Mouse (Mus musculus): ENCODE results near the gene Nosip. TPM values are rescaled to one million over a fixed set of nuclear protein-coding genes. Genes with fewer than 3 reads are reported as not detected.

Gene Nosip
- polyA plus RNA-seq (2014; fragmentation: Nextera tagmentation; extraction: Ambion mirVana) = 58.9 and 63.6 TPM in 2 replicates

DNA sequence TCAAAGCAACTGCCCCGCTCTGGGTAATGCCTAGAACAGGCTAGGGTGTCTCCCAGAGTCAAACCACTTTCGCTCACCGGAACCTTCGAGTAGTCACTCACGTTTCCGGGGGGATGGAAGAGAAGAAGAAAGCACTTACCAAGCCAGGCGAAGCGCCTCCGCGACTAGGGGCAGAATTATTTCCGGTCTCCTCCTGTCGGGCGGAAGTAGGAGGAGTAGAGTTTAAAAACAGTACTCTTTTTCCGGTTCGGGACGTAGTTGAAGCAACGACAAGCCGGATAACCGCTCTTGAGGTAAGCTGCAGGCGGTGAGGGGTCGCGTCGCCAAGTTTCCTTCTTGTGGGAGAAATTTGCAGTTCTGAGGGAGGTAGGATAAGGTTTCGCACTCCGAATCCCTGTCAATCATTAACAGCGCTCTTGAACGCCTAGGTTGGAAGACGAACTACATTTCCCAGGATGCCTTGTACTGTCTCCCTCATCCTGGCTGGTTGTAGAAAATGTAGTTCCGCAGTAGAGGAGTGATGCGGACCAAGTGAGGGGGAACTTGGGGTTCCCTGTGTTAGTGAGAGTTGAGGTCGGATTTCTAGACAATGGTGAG is at the start of gene Nosip, which contains the start of gene Prrg2:
Gene Nosip, plus strand, starts transcription at position 191 of the 597 bp plus-strand sequence.
Gene Prrg2, minus strand, starts transcription at position 439 of the 597 bp plus-strand sequence.
- Histone ChIP-seq H3K9ac (replicated peaks; ENCODE audit: low read depth, low read length) (peak within 1 kb of the TSS; percentile 42), H3K27ac (ENCODE audit: low read length) (peak within 1 kb of the TSS; percentile 89), H3K27me3 (ENCODE audit: control insufficient read depth, insufficient read depth, low read length) (no peaks in the 10 kb centered on the region), H3K9me3 (ENCODE audit: control insufficient read depth, low read depth, low read length) (no peaks in the 10 kb centered on the region), H3K4me1 (ENCODE audit: control insufficient read depth, insufficient read depth, low read length) (peaks cover 9% of the 10 kb centered on the region), H3K4me3 (ENCODE audit: low read depth, low read length) (peak within 1 kb of the TSS; percentile 69), H3K36me3 (ENCODE audit: control insufficient read depth, insufficient read depth, low read length) (no peaks in the 10 kb centered on the region), H3K4me2 (replicated peaks; ENCODE audit: low read depth, low read length) (peak within 1 kb of the TSS; percentile 64)
- under 1% methylated on average over 31 of the region's 31 CpGs for WGBS
- ATAC-seq (ENCODE audit: insufficient number of reproducible peaks, insufficient read depth, low FRiP score, low read depth) = peak; percentile 88

DNA sequence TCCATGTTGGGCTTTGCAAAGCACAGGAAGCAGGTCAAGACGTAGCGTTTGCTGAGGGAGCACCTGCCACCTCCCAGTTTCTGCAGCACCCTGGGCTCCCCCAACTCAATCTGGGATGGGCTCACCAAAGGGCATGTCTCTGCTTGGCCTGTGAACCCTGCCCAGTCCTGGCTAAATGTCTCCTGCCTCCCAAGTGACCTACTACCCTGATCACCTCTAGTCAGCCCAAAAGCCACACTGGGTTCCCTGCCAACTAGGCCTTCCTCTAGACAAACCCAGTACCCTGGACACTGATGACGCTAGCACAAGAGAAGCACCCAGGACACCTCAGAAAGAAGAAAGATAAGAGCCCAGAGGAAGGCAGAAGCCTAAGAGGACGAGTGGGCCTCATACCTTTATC is 49.4 kb upstream of the Nosip start:
- H3K36me3 ChIP-seq (ENCODE audit: control insufficient read depth, insufficient read depth, low read length) = peaks cover 57% of the 10 kb centered on the region
- no peak overlapping the region for H3K9ac ChIP-seq (replicated peaks; ENCODE audit: low read depth, low read length)
- no peak overlapping the region for H3K27ac ChIP-seq (ENCODE audit: low read length)
- H3K9me3 ChIP-seq (ENCODE audit: control insufficient read depth, low read depth, low read length) = no peaks in the 10 kb centered on the region
- H3K27me3 ChIP-seq (ENCODE audit: control insufficient read depth, insufficient read depth, low read length) = no peaks in the 10 kb centered on the region
- no peak overlapping the region for H3K4me2 ChIP-seq (replicated peaks; ENCODE audit: low read depth, low read length)
- 83% methylated on average over 4 of the region's 4 CpGs for WGBS
- no peak overlapping the region for H3K4me3 ChIP-seq (ENCODE audit: low read depth, low read length)
- peaks cover 11% of the 10 kb centered on the region; the same call in 1 of the 2 replicates for H3K4me1 ChIP-seq (ENCODE audit: control insufficient read depth, insufficient read depth, low read length)
- no peak for ATAC-seq (ENCODE audit: insufficient number of reproducible peaks, insufficient read depth, low FRiP score, low read depth)

DNA sequence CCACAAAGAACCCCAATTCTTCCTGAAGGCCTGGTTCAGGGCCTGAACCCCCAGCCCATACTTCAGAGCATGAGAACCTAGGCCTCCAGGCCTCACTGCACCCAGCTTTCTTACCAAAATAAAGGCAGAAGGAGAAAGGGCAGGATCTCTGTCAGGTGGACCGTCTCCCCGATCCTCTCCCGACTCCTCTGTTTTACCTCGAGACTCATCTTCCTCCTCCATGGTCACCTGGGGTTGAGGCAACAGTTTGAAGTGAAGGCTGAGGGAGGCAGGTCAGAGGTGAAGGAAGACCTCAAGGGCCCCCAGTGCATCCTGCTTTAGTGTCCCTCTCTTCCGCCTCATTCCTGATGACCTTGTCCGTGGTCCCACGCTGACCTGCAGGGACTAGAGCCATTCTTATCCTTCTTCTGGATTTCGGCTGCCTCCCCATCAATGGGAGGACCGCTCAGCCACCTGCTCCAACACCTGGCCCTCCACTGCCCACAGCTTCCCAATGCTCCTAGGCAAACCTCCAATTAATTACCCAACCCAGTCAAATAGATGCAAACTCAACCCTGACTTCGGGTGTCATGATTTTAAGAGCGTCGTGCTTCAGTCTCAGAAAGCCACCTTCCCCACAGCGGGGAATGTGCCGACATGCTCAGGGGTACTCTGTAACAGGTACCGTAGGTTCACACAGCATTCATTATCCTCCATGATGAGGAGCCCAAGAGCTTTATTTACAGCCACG is 48.7 kb upstream of the Nosip start:
- Histone ChIP-seq H3K4me1 (ENCODE audit: control insufficient read depth, insufficient read depth, low read length) (peaks cover 11% of the 10 kb centered on the region; the same call in 1 of the 2 replicates), H3K4me2 (replicated peaks; ENCODE audit: low read depth, low read length) (no peak overlapping the region), H3K27me3 (ENCODE audit: control insufficient read depth, insufficient read depth, low read length) (no peaks in the 10 kb centered on the region), H3K9ac (replicated peaks; ENCODE audit: low read depth, low read length) (no peak overlapping the region), H3K36me3 (ENCODE audit: control insufficient read depth, insufficient read depth, low read length) (peaks cover 50% of the 10 kb centered on the region), H3K27ac (ENCODE audit: low read length) (no peak overlapping the region), H3K4me3 (ENCODE audit: low read depth, low read length) (no peak overlapping the region), H3K9me3 (ENCODE audit: control insufficient read depth, low read depth, low read length) (no peaks in the 10 kb centered on the region)
- 94% methylated on average over 16 of the region's 16 CpGs for WGBS
- no peak for ATAC-seq (ENCODE audit: insufficient number of reproducible peaks, insufficient read depth, low FRiP score, low read depth)

- no peak for ATAC-seq (ENCODE audit: insufficient number of reproducible peaks, insufficient read depth, low FRiP score, low read depth)
- 93% methylated on average over 3 of the region's 3 CpGs for WGBS
- Histone ChIP-seq H3K4me2 (replicated peaks; ENCODE audit: low read depth, low read length) (no peak overlapping the region), H3K27me3 (ENCODE audit: control insufficient read depth, insufficient read depth, low read length) (no peaks in the 10 kb centered on the region), H3K9ac (replicated peaks; ENCODE audit: low read depth, low read length) (no peak overlapping the region), H3K36me3 (ENCODE audit: control insufficient read depth, insufficient read depth, low read length) (peaks cover 45% of the 10 kb centered on the region), H3K4me1 (ENCODE audit: control insufficient read depth, insufficient read depth, low read length) (peaks cover 11% of the 10 kb centered on the region; the same call in 1 of the 2 replicates), H3K27ac (ENCODE audit: low read length) (no peak overlapping the region), H3K9me3 (ENCODE audit: control insufficient read depth, low read depth, low read length) (no peaks in the 10 kb centered on the region), H3K4me3 (ENCODE audit: low read depth, low read length) (no peak overlapping the region)
These were observed 48.2 kb upstream of the Nosip start for GRCm38 (mm10) chr7:45014096-45014451.

DNA sequence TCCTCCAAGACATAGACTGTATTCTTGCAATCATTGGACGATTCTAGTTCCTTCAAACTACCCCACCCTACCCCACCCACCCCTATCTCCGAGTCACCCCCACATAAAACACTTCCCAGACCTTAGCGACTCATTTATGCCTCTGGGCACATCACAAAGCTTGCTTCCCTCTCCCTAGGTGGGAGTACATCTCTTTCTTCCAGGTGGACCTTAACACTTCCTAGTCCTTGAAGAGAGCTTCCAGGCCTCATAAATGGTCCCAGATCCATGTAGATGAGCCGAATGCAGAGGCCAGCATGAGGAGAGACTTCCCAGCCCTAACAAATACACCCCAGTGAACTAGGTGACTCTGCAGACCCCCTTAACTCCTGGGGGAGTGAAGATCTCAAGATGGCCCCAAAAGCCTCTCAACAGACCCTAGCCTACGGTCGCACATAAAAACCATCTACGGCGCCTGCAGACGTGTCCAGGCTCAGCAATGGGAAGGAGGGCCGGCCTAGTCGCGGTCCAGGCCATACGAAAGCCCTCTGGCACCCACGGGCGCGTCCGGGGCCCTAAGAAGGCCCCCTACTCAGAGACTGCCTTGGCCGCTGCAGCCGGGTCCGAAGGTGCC is 46.8 kb upstream of the Nosip start:
- H3K9me3 ChIP-seq (ENCODE audit: control insufficient read depth, low read depth, low read length) = no peaks in the 10 kb centered on the region
- H3K27me3 ChIP-seq (ENCODE audit: control insufficient read depth, insufficient read depth, low read length) = no peaks in the 10 kb centered on the region
- H3K36me3 ChIP-seq (ENCODE audit: control insufficient read depth, insufficient read depth, low read length) = peaks cover 32% of the 10 kb centered on the region
- H3K9ac ChIP-seq (replicated peaks; ENCODE audit: low read depth, low read length) = peak overlapping the region; percentile 98
- H3K4me1 ChIP-seq (ENCODE audit: control insufficient read depth, insufficient read depth, low read length) = peaks cover 15% of the 10 kb centered on the region; the same call in 1 of the 2 replicates
- peak overlapping the region; percentile 97 for H3K4me3 ChIP-seq (ENCODE audit: low read depth, low read length)
- under 1% methylated on average over 20 of the region's 20 CpGs for WGBS
- ATAC-seq (ENCODE audit: insufficient number of reproducible peaks, insufficient read depth, low FRiP score, low read depth) = no peak
- H3K27ac ChIP-seq (ENCODE audit: low read length) = peak overlapping the region; percentile 79
- H3K4me2 ChIP-seq (replicated peaks; ENCODE audit: low read depth, low read length) = peak overlapping the region; percentile 78

GRCm38 (mm10) chr7:45015957-45016612 is 46.1 kb upstream of the Nosip start, which contains the start of gene Scaf1:
Scaf1 (minus strand) TSS chr7:45016363.
- Histone ChIP-seq H3K9ac (replicated peaks; ENCODE audit: low read depth, low read length) (peak within 1 kb of the TSS; percentile 98), H3K4me3 (ENCODE audit: low read depth, low read length) (peak within 1 kb of the TSS; percentile 97), H3K4me2 (replicated peaks; ENCODE audit: low read depth, low read length) (peak within 1 kb of the TSS; percentile 78), H3K9me3 (ENCODE audit: control insufficient read depth, low read depth, low read length) (no peaks in the 10 kb centered on the region), H3K36me3 (ENCODE audit: control insufficient read depth, insufficient read depth, low read length) (peaks cover 27% of the 10 kb centered on the region), H3K27ac (ENCODE audit: low read length) (peak within 1 kb of the TSS; percentile 99), H3K27me3 (ENCODE audit: control insufficient read depth, insufficient read depth, low read length) (no peaks in the 10 kb centered on the region), H3K4me1 (ENCODE audit: control insufficient read depth, insufficient read depth, low read length) (peaks cover 15% of the 10 kb centered on the region; the same call in 1 of the 2 replicates)
- WGBS = under 1% methylated on average over 69 of the region's 69 CpGs
- peak; percentile 88 for ATAC-seq (ENCODE audit: insufficient number of reproducible peaks, insufficient read depth, low FRiP score, low read depth)

- no peak for ATAC-seq (ENCODE audit: insufficient number of reproducible peaks, insufficient read depth, low FRiP score, low read depth)
- peak overlapping the region; percentile 43 for H3K9ac ChIP-seq (replicated peaks; ENCODE audit: low read depth, low read length)
- peak overlapping the region; percentile 97 for H3K4me3 ChIP-seq (ENCODE audit: low read depth, low read length)
- 1% methylated on average over 4 of the region's 4 CpGs for WGBS
- peaks cover 15% of the 10 kb centered on the region; the same call in 1 of the 2 replicates for H3K4me1 ChIP-seq (ENCODE audit: control insufficient read depth, insufficient read depth, low read length)
- peaks cover 21% of the 10 kb centered on the region for H3K36me3 ChIP-seq (ENCODE audit: control insufficient read depth, insufficient read depth, low read length)
- no peaks in the 10 kb centered on the region for H3K27me3 ChIP-seq (ENCODE audit: control insufficient read depth, insufficient read depth, low read length)
- H3K27ac ChIP-seq (ENCODE audit: low read length) = peak overlapping the region; percentile 99
- peak overlapping the region; percentile 66 for H3K4me2 ChIP-seq (replicated peaks; ENCODE audit: low read depth, low read length)
- no peaks in the 10 kb centered on the region for H3K9me3 ChIP-seq (ENCODE audit: control insufficient read depth, low read depth, low read length)
These were observed 45.5 kb upstream of the Nosip start for GRCm38 (mm10) chr7:45016761-45017160.
